Comparison of ENCODE assay signal across 8 mouse cellular contexts in genomic region chr6:85373951-85374733, GRCm38 (mm10). TPM values are rescaled to one million over a fixed set of nuclear protein-coding genes. Genes with fewer than 3 reads are reported as not detected.
DNase-seq lines count a peak whose midpoint lies in the region; ATAC-seq and TF ChIP-seq lines count a peak whose summit lies in the region.

Gene Rab11fip5, minus strand, starts transcription at chr6:85374634.

- H3K4me1 ChIP-seq in forebrain, embryonic 16.5 days (replicated peaks; ENCODE audit: control insufficient read depth, insufficient read depth, low read length), result peaks cover 22% of the 10 kb centered on the region
- H3K4me1 ChIP-seq in hindbrain, embryonic 10.5 days (replicated peaks), result peaks cover 24% of the 10 kb centered on the region
- H3K4me1 ChIP-seq in midbrain, embryonic 15.5 days, result peaks cover 28% of the 10 kb centered on the region

- no peak for DNase-seq in layer of hippocampus, adult 2 months (ENCODE audit: low spot score in 2 of 2)
- DNase-seq in layer of hippocampus, adult 9-10 months (ENCODE audit: low spot score), result no peak
- no peak for DNase-seq in adrenal gland, adult 8-10 months
- no peak for DNase-seq in hindbrain, embryonic 10.5 days (ENCODE audit: low spot score)
- peak in 1 of 2 experiments; percentile 50 for DNase-seq in left cerebral cortex, postnatal 36 days (ENCODE audit: low spot score in 2 of 2)

- ATAC-seq in forebrain, embryonic 16.5 days, result peak; percentile 46
- ATAC-seq in midbrain, embryonic 15.5 days (replicated peaks), result peak; percentile 97
- no peak for ATAC-seq in megakaryocyte-erythroid progenitor cell, adult 5-6 weeks (replicated peaks; ENCODE audit: low FRiP score, low TSS enrichment, poor library complexity, severe bottlenecking)

- intact Hi-C loops in left cerebral cortex, postnatal 36 days (cut with DNase I), result no loop called here

- WGBS in forebrain, embryonic 16.5 days, result 1% methylated on average over 80 of the region's 80 CpGs
- 2% methylated on average over 80 of the region's 80 CpGs for WGBS in hindbrain, embryonic 10.5 days
- WGBS in midbrain, embryonic 15.5 days, result under 1% methylated on average over 80 of the region's 80 CpGs

- no peak for TF ChIP-seq CTCF in layer of hippocampus, adult 2 months (conservative IDR thresholded peaks at IDR 0.05)

- no peaks in the 10 kb centered on the region for H3K9me3 ChIP-seq in forebrain, embryonic 16.5 days (ENCODE audit: control insufficient read depth, low read length)
- no peaks in the 10 kb centered on the region for H3K9me3 ChIP-seq in hindbrain, embryonic 10.5 days
- H3K9me3 ChIP-seq in midbrain, embryonic 15.5 days, result no peaks in the 10 kb centered on the region

- H3K4me3 ChIP-seq in layer of hippocampus, adult 2 months, result peak within 1 kb of the TSS; percentile 97
- H3K4me3 ChIP-seq in forebrain, embryonic 16.5 days (replicated peaks; ENCODE audit: low read length), result peak within 1 kb of the TSS; percentile 76
- peak within 1 kb of the TSS; percentile 80 for H3K4me3 ChIP-seq in hindbrain, embryonic 10.5 days
- H3K4me3 ChIP-seq in midbrain, embryonic 15.5 days, result peak within 1 kb of the TSS; percentile 88

- no peaks in the 10 kb centered on the region for H3K36me3 ChIP-seq in forebrain, embryonic 16.5 days (ENCODE audit: control insufficient read depth, insufficient read depth)
- no peaks in the 10 kb centered on the region for H3K36me3 ChIP-seq in hindbrain, embryonic 10.5 days
- H3K36me3 ChIP-seq in midbrain, embryonic 15.5 days (replicated peaks), result no peaks in the 10 kb centered on the region

- H3K9ac ChIP-seq in forebrain, embryonic 16.5 days (replicated peaks; ENCODE audit: low read depth, low read length), result peak within 1 kb of the TSS; percentile 89
- peak within 1 kb of the TSS; percentile 86 for H3K9ac ChIP-seq in midbrain, embryonic 15.5 days

- no peaks in the 10 kb centered on the region for H3K27me3 ChIP-seq in forebrain, embryonic 16.5 days (replicated peaks; ENCODE audit: control insufficient read depth, insufficient read depth, low read length)
- peaks cover 66% of the 10 kb centered on the region for H3K27me3 ChIP-seq in hindbrain, embryonic 10.5 days (ENCODE audit: insufficient read depth, poor library complexity, severe bottlenecking)
- no peaks in the 10 kb centered on the region; the same call in 1 of the 2 replicates for H3K27me3 ChIP-seq in midbrain, embryonic 15.5 days (replicated peaks)

- H3K4me2 ChIP-seq in forebrain, embryonic 16.5 days (ENCODE audit: low read length), result peak within 1 kb of the TSS; percentile 75
- H3K4me2 ChIP-seq in midbrain, embryonic 15.5 days, result peak within 1 kb of the TSS; percentile 85

- H3K27ac ChIP-seq in layer of hippocampus, adult 2 months, result peak within 1 kb of the TSS; percentile 89
- H3K27ac ChIP-seq in forebrain, embryonic 16.5 days (ENCODE audit: low read length), result peak within 1 kb of the TSS; percentile 71
- peak within 1 kb of the TSS; percentile 83 for H3K27ac ChIP-seq in hindbrain, embryonic 10.5 days
- peak within 1 kb of the TSS; percentile 83 for H3K27ac ChIP-seq in midbrain, embryonic 15.5 days

RNA-seq across cellular contexts. Expression of gene Rab11fip5, which starts in this region (rescaled TPM):
- 10 to 100 TPM; 55.1 to 58.2 TPM for total RNA-seq in layer of hippocampus, adult 2 months (2021)
- 10 to 100 TPM; 41.7 to 59.0 (median 53.0) TPM for total RNA-seq in adrenal gland, adult 8-10 months (2022)
- polyA plus RNA-seq in forebrain, embryonic 16.5 days (2015; fragmentation: Nextera tagmentation; extraction: Ambion mirVana), result 15.4 and 19.3 TPM in 2 replicates
- polyA plus RNA-seq in hindbrain, embryonic 10.5 days (2016; fragmentation: Nextera tagmentation; extraction: Ambion mirVana), result 3.9 and 5.8 TPM in 2 replicates
- total RNA-seq in left cerebral cortex, postnatal 36 days (2021), result 10 to 100 TPM; 67.8 to 76.6 TPM
- polyA plus RNA-seq in midbrain, embryonic 15.5 days (2015; fragmentation: Nextera tagmentation; extraction: Ambion mirVana), result 22.1 and 23.4 TPM in 2 replicates
- total RNA-seq in megakaryocyte-erythroid progenitor cell, adult 5-6 weeks (2014; fragmentation: Nextera tagmentation), result 2.4 and 3.5 TPM in 2 replicates
- total RNA-seq in megakaryocyte-erythroid progenitor cell, adult 5-6 weeks (2017), result 1.1 and 2.2 TPM in 2 replicates

Comparison
In these comparisons a context has a peak if more than half of its experiments do, and no peak if none do; other contexts are left out.
1. RNA of gene Rab11fip5 (total RNA-seq): 67.8 to 76.6 TPM in left cerebral cortex, postnatal 36 days, 55.1 to 58.2 TPM in layer of hippocampus, adult 2 months and 41.7 to 59.0 TPM in adrenal gland, adult 8-10 months; 1.1 to 3.5 TPM in megakaryocyte-erythroid progenitor cell, adult 5-6 weeks; every median in the first group is over 4 times any median in the second.
2. Peak in every context shown above with its lines, with median percentiles within 50 percentile points of each other: H3K27ac ChIP-seq and H3K4me3 ChIP-seq.